Mouse (Mus musculus) fibroblast of lung, adult 2 months (primary cell): ENCODE measurements at regions not wholly inside any gene's neighbourhood (a gene's known extent, or its start where the extent isn't known, plus 50 kb on each side); places are given as distances from the start of the nearest gene placed in this dataset.

ENCODE experiments used
- DNase-seq: peaks from one replicate; pipeline ENCODE4 v3.0.0-alpha.2; 2011; ENCODE audit warnings: low read depth

- DNase-seq, result no peak
These were observed 600.4 kb upstream of the Tusc1 start for GRCm38 (mm10) chr4:93935692-93936091.

- no peak for DNase-seq
These were observed 591.8 kb upstream of the Tusc1 start for GRCm38 (mm10) chr4:93927117-93927516.

GRCm38 (mm10) chr4:93924402-93924801 is 589.1 kb upstream of the Tusc1 start:
- no peak for DNase-seq

- DNase-seq, result no peak
These were observed 551.3 kb upstream of the Tusc1 start for GRCm38 (mm10) chr4:93886631-93887030.

- no peak for DNase-seq
These were observed 546.0 kb upstream of the Tusc1 start for GRCm38 (mm10) chr4:93881318-93881717.

GRCm38 (mm10) chr4:93879351-93879872 is 544.1 kb upstream of the Tusc1 start:
- no peak for DNase-seq

- no peak for DNase-seq
These were observed 538.0 kb upstream of the Tusc1 start for GRCm38 (mm10) chr4:93873271-93873670.

- DNase-seq, result no peak
These were observed 518.1 kb upstream of the Tusc1 start for GRCm38 (mm10) chr4:93853451-93853850.

- DNase-seq, result no peak
These were observed 513.9 kb upstream of the Tusc1 start for GRCm38 (mm10) chr4:93849178-93849577.

- DNase-seq, result no peak
These were observed 495.4 kb upstream of the Tusc1 start for GRCm38 (mm10) chr4:93830701-93831100.

GRCm38 (mm10) chr4:93793104-93793503 is 457.8 kb upstream of the Tusc1 start:
- no peak for DNase-seq

GRCm38 (mm10) chr4:93790157-93790556 is 454.8 kb upstream of the Tusc1 start:
- DNase-seq, result no peak

GRCm38 (mm10) chr4:93754497-93754896 is 419.2 kb upstream of the Tusc1 start:
- DNase-seq, result no peak

GRCm38 (mm10) chr4:93746326-93746725 is 411.0 kb upstream of the Tusc1 start:
- DNase-seq, result no peak

GRCm38 (mm10) chr4:93713711-93714110 is 378.4 kb upstream of the Tusc1 start:
- DNase-seq, result no peak

- DNase-seq, result no peak
These were observed 341.2 kb upstream of the Tusc1 start for GRCm38 (mm10) chr4:93676403-93677039.

- no peak for DNase-seq
These were observed 340.6 kb upstream of the Tusc1 start for GRCm38 (mm10) chr4:93675739-93676402.

GRCm38 (mm10) chr4:93669050-93669449 is 333.7 kb upstream of the Tusc1 start:
- no peak for DNase-seq

- no peak for DNase-seq
These were observed 329.0 kb upstream of the Tusc1 start for GRCm38 (mm10) chr4:93664293-93664692.

- DNase-seq, result no peak
These were observed 302.9 kb upstream of the Tusc1 start for GRCm38 (mm10) chr4:93638207-93638606.

GRCm38 (mm10) chr4:93598474-93598873 is 263.2 kb upstream of the Tusc1 start:
- DNase-seq, result no peak

GRCm38 (mm10) chr4:93584328-93584727 is 249.0 kb upstream of the Tusc1 start:
- DNase-seq, result no peak

GRCm38 (mm10) chr4:93583670-93584303 is 248.5 kb upstream of the Tusc1 start:
- DNase-seq, result no peak
